Mouse (Mus musculus) midbrain, embryonic 13.5 days (tissue): ENCODE measurements around the gene Cst6. TPM values are rescaled to one million over a fixed set of nuclear protein-coding genes. Genes with fewer than 3 reads are reported as not detected.

Experiments used
- ATAC-seq: fragments of 200-750 bp; cut with Nextera tagmentation; 2 replicates; pipeline ENCODE4 v1.8.0; 2017; ENCODE audit warnings: mild to moderate bottlenecking, moderate TSS enrichment, moderate library complexity
- H3K27ac ChIP-seq: fragments of 300-500 bp; sonication (generic); 2 replicates; pipeline ENCODE4 v1.5.1; 2015; ENCODE audit warnings: inconsistent platforms, mild to moderate bottlenecking, moderate library complexity
- H3K27me3 ChIP-seq: fragments of 300-500 bp; sonication (generic); 2 replicates; pipeline ENCODE4 v1.6.1; 2015; ENCODE audit warnings: mild to moderate bottlenecking, inconsistent platforms
- H3K36me3 ChIP-seq: fragments of 300-500 bp; sonication (generic); 2 replicates; pipeline ENCODE4 v1.6.1; 2015; ENCODE audit warnings: mild to moderate bottlenecking, inconsistent platforms
- H3K4me1 ChIP-seq: fragments of 300-500 bp; sonication (generic); replicated peaks from 2 replicates; pipeline ENCODE4 v1.6.1; 2015; ENCODE audit warnings: inconsistent platforms
- H3K4me2 ChIP-seq: fragments of 300-500 bp; sonication (generic); replicated peaks from 2 replicates; pipeline ENCODE4 v1.6.1; 2015; ENCODE audit warnings: moderate library complexity, mild to moderate bottlenecking, inconsistent platforms
- H3K4me3 ChIP-seq: fragments of 300-500 bp; sonication (generic); replicated peaks from 2 replicates; pipeline ENCODE4 v1.5.1; 2015; ENCODE audit warnings: mild to moderate bottlenecking, inconsistent platforms
- H3K9ac ChIP-seq: fragments of 300-500 bp; sonication (generic); replicated peaks from 2 replicates; pipeline ENCODE4 v1.6.1; 2015; ENCODE audit warnings: mild to moderate bottlenecking, inconsistent platforms
- H3K9me3 ChIP-seq: fragments of 300-500 bp; sonication (generic); 2 replicates; pipeline ENCODE4 v1.6.1; 2016; ENCODE audit warnings: mild to moderate bottlenecking, inconsistent platforms
- WGBS: fragments of 180-500 bp; shearing (Covaris S2); methylation state at CpG from one replicate; pipeline ENCODE4 v1.1.7; 2015; 5-methylcytosine and 5-hydroxymethylcytosine counted together
- polyA plus RNA-seq: library from polyadenylated mRNA; unstranded; fragments of >200 nt; fragmentation: Nextera tagmentation; extraction: Ambion mirVana; gene quantifications from 2 replicates; pipeline ENCODE4 v1.2.1, GENCODE M21; 2015

Gene Cst6
- polyA plus RNA-seq, 1 experiment from 2014 or later: 4.5 TPM

DNA sequence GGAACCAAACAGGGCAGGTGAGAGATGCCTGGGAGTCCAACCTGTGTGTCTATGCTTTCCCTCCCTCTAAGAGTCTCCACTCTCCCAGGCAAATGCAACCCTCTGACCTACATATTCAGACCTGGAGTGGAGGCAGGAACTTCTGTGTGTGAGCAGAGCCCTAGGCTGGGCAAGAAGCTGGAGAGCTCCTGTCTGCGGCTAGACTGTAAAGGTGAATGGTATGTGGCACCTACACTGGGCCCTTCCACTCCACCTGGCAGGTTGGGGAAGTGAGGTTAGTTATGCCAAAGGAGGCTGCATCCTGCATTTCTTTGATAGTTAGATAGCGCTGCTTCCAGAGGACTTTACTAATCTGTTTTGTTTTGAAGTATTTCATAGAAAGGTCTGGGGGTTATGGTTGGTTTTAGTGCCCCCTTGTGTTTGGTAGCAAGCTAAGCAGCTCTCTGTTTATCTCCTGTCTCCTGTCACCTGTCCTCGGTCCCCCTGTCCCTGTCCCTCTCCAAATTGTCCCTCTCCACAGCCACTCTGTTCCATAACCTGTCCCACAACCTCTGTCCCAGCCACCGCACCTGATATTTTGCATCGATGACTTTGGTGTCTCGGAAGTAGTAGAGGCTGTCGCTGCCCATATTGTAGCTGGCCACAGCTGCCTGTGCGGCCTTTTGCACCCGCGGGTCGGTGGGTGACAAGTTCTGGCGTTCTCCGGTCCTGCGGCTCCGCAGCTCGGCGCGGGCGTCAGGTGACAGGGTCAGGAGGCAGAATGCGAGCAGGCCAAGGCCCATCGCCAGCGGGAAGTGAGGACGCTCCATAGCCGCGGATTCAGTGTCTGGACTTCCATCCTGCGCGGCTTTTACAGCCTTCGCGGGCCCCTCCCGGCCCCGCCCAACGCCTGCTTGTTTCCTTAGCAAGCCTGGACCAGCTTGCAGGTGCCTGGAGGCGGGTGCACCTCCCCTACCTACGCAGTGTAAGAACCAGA, 560 bp downstream of the Cst6 start:
- peaks cover 5% of the 10 kb centered on the region for H3K4me1 ChIP-seq
- peak; percentile 56; the same call in 1 of the 2 replicates for ATAC-seq
- no peaks in the 10 kb centered on the region for H3K36me3 ChIP-seq
- WGBS: 5% methylated on average over 34 of the region's 34 CpGs
- no peak overlapping the region for H3K27ac ChIP-seq
- 0 out of 2 replicates have a peak, but pooled peaks cover 2% of the 10 kb centered on the region for H3K27me3 ChIP-seq
- H3K9ac ChIP-seq: peak overlapping the region; percentile 66
- H3K9me3 ChIP-seq: no peaks in the 10 kb centered on the region
- H3K4me2 ChIP-seq: peak overlapping the region; percentile 63
- peak overlapping the region; percentile 40 for H3K4me3 ChIP-seq

DNA sequence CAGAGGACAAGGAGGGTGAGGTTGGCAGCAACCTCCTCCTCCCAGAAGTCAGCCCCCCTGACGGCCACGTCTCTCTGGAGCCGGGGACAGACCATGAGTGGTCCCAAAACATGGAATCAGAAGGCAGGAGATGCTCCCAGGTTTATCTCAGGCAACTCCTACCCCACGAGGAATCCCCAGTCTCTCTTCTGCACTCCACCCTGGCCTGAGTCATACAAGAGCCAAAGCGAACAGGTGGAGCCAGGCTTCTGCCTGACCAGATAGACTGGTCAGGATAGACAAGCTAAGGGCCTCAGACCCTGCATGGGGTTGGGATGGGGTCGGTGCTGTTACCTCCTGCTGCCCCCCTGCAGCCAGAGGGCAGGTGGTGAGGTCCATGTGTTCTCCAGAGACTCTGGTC, 1.3 kb downstream of the Cst6 start:
- Histone ChIP-seq H3K27ac (no peak overlapping the region), H3K36me3 (no peaks in the 10 kb centered on the region), H3K9ac (no peak overlapping the region), H3K4me3 (no peak overlapping the region), H3K4me1 (peaks cover 5% of the 10 kb centered on the region), H3K4me2 (no peak overlapping the region), H3K27me3 (0 out of 2 replicates have a peak, but pooled peaks cover 2% of the 10 kb centered on the region), H3K9me3 (no peaks in the 10 kb centered on the region)
- ATAC-seq: peak; percentile 14; the same call in 1 of the 2 replicates
- 81% methylated on average over 6 of the region's 6 CpGs for WGBS

DNA sequence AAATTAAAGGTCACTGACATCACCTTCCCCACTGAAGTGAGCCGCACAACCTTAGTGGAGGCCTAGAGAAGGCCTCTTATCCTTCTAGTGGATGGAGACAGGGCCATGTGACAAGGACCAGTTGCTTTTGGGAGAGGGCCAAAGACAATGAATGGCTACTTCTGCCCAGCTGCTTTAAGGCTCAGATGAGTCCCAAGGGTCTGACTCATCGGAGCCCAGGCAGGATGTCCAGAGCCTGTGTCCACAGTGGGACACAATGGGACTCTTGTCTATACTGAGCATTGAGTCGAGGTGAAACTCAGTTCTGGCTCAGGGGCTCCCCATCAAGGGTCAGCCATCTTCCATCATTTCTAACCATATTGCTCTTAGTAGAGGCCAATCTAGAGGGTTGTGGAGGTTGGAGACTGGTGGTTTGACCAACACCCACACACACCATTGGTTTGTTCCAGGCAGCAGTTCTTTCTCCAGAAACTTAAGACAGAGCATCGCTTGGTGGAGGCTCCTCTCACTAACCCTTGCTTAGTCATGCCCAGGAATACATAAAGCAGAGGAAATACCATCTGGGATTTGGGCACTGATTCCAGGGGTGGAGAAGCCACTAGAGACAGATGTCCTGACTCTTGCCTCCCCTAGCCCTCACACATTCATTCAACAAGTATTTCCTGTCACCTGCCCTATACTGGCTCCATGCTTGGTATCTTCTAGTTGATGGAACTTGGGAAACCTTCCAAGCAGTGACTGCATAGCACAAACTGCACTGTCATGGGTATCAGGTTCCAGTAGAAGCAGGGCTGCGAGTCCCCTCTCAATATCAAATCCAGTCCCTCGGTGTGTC, 3.9 kb downstream of the Cst6 start:
- ATAC-seq: no peak
- Histone ChIP-seq H3K27me3 (0 out of 2 replicates have a peak, but pooled peaks cover under 1% of the 10 kb centered on the region), H3K9me3 (no peaks in the 10 kb centered on the region), H3K4me1 (peaks cover 5% of the 10 kb centered on the region), H3K27ac (no peak overlapping the region), H3K36me3 (no peaks in the 10 kb centered on the region), H3K9ac (no peak overlapping the region), H3K4me2 (no peak overlapping the region), H3K4me3 (no peak overlapping the region)
- 80% methylated on average over 6 of the region's 6 CpGs for whole genome bisulfite sequencing

DNA sequence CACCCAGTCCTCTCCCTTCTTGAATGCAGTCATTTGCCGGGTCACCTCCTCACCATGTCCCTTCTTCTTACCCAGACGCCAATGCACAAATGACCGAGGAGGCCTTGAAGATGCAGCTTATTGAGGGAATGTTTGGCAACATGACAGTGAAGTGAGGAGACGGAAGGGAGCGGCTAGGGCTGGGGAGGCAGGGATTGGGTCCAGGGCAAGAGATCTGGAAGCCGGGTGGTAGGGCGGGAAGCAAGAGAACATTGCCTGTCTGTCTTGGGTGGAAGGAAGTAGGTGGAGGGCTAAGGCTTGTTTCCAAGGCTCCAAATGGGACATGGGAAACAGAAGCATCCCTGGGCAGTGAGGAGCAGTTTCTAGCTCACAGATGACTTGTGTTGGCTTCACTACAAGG, 8.0 kb downstream of the Cst6 start:
- no peak overlapping the region for H3K27ac ChIP-seq
- ATAC-seq: no peak
- H3K4me1 ChIP-seq: no peaks in the 10 kb centered on the region
- H3K36me3 ChIP-seq: no peaks in the 10 kb centered on the region
- 94% methylated on average over 7 of the region's 7 CpGs for WGBS
- no peak overlapping the region for H3K9ac ChIP-seq
- H3K27me3 ChIP-seq: no peaks in the 10 kb centered on the region
- H3K9me3 ChIP-seq: no peaks in the 10 kb centered on the region
- H3K4me3 ChIP-seq: no peak overlapping the region
- H3K4me2 ChIP-seq: no peak overlapping the region

DNA sequence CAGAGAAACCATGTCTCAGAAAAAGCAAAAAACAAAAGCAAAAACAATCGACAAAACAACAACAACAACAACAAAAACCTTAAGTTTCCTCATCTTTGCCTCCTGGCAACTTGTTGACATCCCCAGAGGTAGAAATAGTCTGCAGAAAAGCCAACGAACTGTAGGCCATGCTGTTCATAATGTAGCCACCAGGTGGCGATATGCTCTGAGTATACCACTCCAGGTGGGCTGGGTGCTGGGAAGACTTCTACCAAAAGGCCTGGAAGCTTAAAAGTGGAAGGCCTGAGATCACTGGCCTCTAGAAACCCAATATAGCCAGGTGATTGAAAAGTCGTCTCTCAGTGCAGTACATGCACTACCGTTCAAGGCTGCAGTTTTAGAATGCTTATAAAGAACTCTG, 11.4 kb downstream of the Cst6 start:
- Histone ChIP-seq H3K4me1 (no peaks in the 10 kb centered on the region), H3K9ac (no peak overlapping the region), H3K36me3 (no peaks in the 10 kb centered on the region), H3K9me3 (no peaks in the 10 kb centered on the region), H3K27ac (no peak overlapping the region), H3K4me2 (no peak overlapping the region), H3K27me3 (no peaks in the 10 kb centered on the region), H3K4me3 (no peak overlapping the region)
- WGBS: 22% methylated on average over 5 of the region's 5 CpGs
- no peak for ATAC-seq

DNA sequence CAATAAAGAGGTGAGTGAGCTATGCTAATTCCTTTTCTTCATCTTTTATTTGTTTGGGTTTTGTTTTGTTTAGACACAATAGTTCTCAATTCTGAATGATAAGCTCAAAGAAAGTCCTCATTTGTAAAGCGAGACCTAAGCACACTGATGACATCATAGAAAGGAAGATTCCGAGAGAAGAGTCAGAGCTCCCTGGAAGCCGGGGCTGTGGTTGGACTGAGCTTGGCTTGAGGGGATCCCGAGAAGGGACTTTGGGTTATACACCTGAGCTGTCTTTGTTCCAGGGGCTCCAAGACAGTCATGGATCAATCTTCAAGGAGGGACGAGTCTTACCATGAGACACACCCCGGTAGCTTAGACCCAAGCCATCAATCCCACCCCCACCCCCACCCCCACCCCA, 13.9 kb downstream of the Cst6 start, which contains the start of gene Catsper1:
TSS of gene Catsper1 (plus strand) at position 301 of the 400 bp plus-strand sequence.
- no peak within 1 kb of the TSS for H3K9ac ChIP-seq
- ATAC-seq: no peak
- no peak within 1 kb of the TSS for H3K4me3 ChIP-seq
- H3K4me1 ChIP-seq: no peaks in the 10 kb centered on the region
- H3K4me2 ChIP-seq: no peak within 1 kb of the TSS
- H3K27me3 ChIP-seq: no peaks in the 10 kb centered on the region
- no peak within 1 kb of the TSS for H3K27ac ChIP-seq
- 88% methylated on average over 6 of the region's 6 CpGs for WGBS
- no peaks in the 10 kb centered on the region for H3K9me3 ChIP-seq
- no peaks in the 10 kb centered on the region for H3K36me3 ChIP-seq

DNA sequence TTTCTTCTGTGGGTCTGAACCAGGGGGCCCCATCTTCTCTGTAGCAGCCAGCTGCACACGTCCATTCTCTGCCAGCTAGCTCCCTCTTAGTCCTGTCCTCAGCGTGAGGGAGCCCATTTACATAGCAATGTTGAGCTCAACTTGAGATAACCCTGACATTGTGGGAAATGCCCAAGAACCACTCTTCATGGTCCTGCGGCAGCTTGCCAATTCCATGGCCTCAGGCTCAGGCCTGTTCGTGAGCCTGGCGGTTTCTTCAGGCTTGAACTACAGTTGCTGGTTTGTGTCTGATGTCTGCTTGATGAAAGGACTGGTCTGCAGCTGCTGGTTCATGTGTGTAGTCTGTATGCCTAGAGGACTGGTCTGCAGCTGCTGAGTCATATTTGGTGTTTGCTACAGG, 14.6 kb downstream of the Cst6 start:
- Histone ChIP-seq H3K9me3 (no peaks in the 10 kb centered on the region), H3K4me1 (no peaks in the 10 kb centered on the region), H3K9ac (no peak overlapping the region), H3K4me3 (no peak overlapping the region), H3K36me3 (no peaks in the 10 kb centered on the region), H3K27ac (no peak overlapping the region), H3K27me3 (no peaks in the 10 kb centered on the region), H3K4me2 (no peak overlapping the region)
- 80% methylated on average over 5 of the region's 5 CpGs for WGBS
- ATAC-seq: no peak

DNA sequence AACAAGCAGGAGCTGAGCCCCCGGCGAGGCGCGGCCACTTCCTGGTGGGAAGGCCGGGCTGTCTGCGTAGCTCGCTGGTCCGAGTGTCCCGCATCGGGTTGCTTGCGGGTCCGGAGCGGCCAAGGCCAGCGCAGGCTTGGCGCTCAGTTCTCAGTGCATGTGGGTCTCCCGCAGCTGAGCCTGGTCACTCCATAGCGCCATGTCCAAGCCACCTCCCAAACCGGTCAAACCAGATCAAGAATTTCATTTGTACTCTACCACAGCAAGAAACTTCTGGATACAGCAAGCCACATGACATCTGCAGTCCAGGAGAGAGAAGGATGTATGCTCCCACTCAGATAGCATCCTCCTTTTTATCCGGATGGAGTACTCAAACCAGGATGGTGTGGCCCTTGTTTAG, 21.4 kb downstream of the Cst6 start:
- Histone ChIP-seq H3K4me3 (no peak overlapping the region), H3K9me3 (no peaks in the 10 kb centered on the region), H3K4me2 (no peak overlapping the region), H3K27ac (no peak overlapping the region), H3K36me3 (no peaks in the 10 kb centered on the region), H3K27me3 (no peaks in the 10 kb centered on the region), H3K9ac (no peak overlapping the region), H3K4me1 (no peaks in the 10 kb centered on the region)
- 76% methylated on average over 19 of the region's 19 CpGs for WGBS
- no peak for ATAC-seq

DNA sequence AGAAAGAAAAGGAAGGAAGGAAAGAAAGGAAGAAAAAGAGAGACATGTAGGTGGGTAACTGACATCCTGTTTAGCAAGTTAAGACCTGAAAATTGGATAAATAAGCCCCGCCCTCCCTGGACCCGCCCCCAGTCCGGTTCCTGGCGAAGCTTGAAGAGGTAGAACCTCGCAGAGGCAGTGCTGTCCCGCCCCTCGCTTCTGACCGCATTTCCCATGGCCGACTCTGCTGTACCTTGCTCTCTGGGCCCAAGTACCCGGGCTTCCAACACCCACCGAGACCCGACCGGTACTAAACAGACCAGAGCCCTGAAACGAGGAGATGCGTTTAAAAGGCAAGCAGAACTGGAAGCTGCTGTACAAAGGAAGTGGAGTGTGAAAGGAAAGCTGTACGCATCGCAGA, 25.6 kb downstream of the Cst6 start:
- Histone ChIP-seq H3K27ac (no peak overlapping the region), H3K36me3 (no peaks in the 10 kb centered on the region), H3K27me3 (no peaks in the 10 kb centered on the region), H3K4me2 (no peak overlapping the region), H3K4me1 (no peaks in the 10 kb centered on the region), H3K9me3 (no peaks in the 10 kb centered on the region), H3K9ac (no peak overlapping the region), H3K4me3 (no peak overlapping the region)
- 56% methylated on average over 17 of the region's 17 CpGs for WGBS
- no peak for ATAC-seq

DNA sequence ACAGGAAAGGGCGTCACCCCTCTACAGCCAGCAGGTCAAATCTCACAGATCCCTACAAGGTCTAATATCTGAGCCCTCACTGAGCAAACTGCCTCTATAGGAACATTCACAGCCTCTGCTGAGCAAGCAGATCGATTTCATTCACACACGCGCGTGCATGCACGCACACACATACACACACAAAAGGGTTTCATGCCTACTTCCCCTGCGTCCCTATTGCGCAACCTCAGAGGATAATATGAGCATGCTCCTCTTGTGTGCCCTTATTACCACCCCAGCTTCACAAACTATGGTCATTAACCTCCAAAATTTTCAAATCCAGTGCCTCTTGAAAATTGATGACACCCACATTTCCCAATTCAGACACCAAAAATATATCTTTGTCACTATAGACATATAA, 36.2 kb downstream of the Cst6 start:
- Histone ChIP-seq H3K4me3 (no peak overlapping the region), H3K9me3 (no peaks in the 10 kb centered on the region), H3K4me1 (no peaks in the 10 kb centered on the region), H3K27ac (no peak overlapping the region), H3K36me3 (peaks cover 3% of the 10 kb centered on the region; the same call in 1 of the 2 replicates), H3K9ac (no peak overlapping the region), H3K4me2 (no peak overlapping the region), H3K27me3 (no peaks in the 10 kb centered on the region)
- 93% methylated on average over 8 of the region's 8 CpGs for WGBS
- no peak for ATAC-seq

DNA sequence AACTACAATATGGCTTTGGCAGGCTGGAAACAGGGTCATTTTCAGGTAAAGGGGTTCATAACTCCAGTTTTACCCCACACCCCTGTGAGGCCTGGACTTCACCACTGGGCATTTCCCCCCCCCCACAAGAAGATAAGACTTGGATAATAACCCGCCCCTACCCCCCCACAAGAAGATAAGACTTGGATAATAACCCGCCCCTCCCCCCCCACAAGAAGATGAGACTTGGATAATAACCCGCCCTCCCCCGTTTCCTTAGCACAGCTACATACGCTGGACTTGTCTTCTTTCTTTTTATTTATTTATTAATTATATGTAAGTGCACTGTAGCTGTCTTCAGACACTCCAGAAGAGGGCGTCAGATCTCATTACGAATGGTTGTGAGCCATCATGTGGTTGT, 40.3 kb downstream of the Cst6 start:
- Histone ChIP-seq H3K27ac (no peak overlapping the region), H3K27me3 (no peaks in the 10 kb centered on the region), H3K4me2 (no peak overlapping the region), H3K4me3 (no peak overlapping the region), H3K9ac (no peak overlapping the region), H3K9me3 (0 out of 2 replicates have a peak, but pooled peaks cover 6% of the 10 kb centered on the region), H3K4me1 (no peaks in the 10 kb centered on the region), H3K36me3 (peaks cover 42% of the 10 kb centered on the region)
- WGBS: 83% methylated on average over 7 of the region's 7 CpGs
- ATAC-seq: no peak
